Mouse (Mus musculus): ENCODE measurements around the gene Trpm3.

- no peak for TF ChIP-seq CTCF (IDR thresholded peaks at IDR 0.05; ENCODE audit: borderline replicate concordance, control insufficient read depth, extremely low read depth, insufficient read depth, low read length, poor library complexity)
- no peak for TF ChIP-seq POLR2A (IDR thresholded peaks at IDR 0.05; ENCODE audit: control insufficient read depth, extremely low read depth, insufficient read depth, low read length, poor library complexity)
These were observed 553.7 kb downstream of the Trpm3 start for GRCm38 (mm10) chr19:22692553-22692952.
